Mouse (Mus musculus) gastrocnemius, postnatal 10 days (tissue): ENCODE measurements around the gene Gm10139. TPM values are rescaled to one million over a fixed set of nuclear protein-coding genes. Genes with fewer than 3 reads are reported as not detected.
"Not testable (repeated sequence)": the region's sequence is repeated elsewhere in the genome, so short reads cannot be mapped to it uniquely, and the experiment has no call there.

ENCODE experiments used
- DNase-seq: peaks from one replicate; pipeline ENCODE4 v3.0.0; 2021; ENCODE audit warnings: mixed read lengths
- long read RNA-seq, 2 experiments: library from polyadenylated mRNA; stranded (forward); transcript quantifications; one replicate each; pipeline ENCODE4 v2.0.0; 2021
- total RNA-seq, 2 experiments: library from RNA; stranded (reverse); gene quantifications; 2 replicates each; pipeline ENCODE4 v1.2.3; 2021

Gene Gm10139
- not detected for total RNA-seq
- long read RNA-seq, experiment 1, result 0 reads
- long read RNA-seq, experiment 2, result 0 reads

GRCm38 (mm10) chr13:65512378-65512777, at the start of gene Gm10139:
Gm10139 (plus strand) TSS chr13:65512678.
- DNase-seq, result not testable (repeated sequence)

GRCm38 (mm10) chr13:65557636-65558035, 45.2 kb downstream of the Gm10139 start:
- DNase-seq, result not testable (repeated sequence)

Other genes with a start within 250 kb of the Gm10139 start
- gene Zfp369, start 233.9 kb upstream of the Gm10139 start, total RNA-seq, result 10 to 100 TPM in 1 of 2 experiments, 1 to 10 TPM in 1; 9.2 to 12.7 TPM